Mouse (Mus musculus): Measurements from ENCODE around the gene Zfp628.

Gene Zfp628

DNA sequence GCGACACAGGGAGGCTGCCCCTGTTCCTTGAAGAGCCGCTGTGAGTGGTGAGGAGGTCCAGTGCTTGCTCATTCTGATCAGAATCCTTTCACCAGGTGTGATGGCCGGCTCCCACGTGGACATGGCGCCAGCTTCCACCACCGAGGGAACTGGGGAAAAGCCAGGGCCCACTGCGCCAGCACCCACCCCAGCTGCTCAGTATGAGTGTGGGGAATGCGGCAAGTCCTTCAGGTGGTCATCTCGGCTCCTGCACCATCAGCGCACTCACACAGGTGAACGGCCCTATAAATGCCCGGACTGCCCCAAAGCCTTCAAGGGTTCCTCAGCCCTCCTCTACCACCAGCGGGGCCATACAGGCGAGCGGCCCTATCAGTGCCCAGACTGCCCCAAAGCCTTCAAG is 3.7 kb downstream of the Zfp628 start:
- no peak for DNase-seq (ENCODE audit: low spot score in 2 of 2)

DNA sequence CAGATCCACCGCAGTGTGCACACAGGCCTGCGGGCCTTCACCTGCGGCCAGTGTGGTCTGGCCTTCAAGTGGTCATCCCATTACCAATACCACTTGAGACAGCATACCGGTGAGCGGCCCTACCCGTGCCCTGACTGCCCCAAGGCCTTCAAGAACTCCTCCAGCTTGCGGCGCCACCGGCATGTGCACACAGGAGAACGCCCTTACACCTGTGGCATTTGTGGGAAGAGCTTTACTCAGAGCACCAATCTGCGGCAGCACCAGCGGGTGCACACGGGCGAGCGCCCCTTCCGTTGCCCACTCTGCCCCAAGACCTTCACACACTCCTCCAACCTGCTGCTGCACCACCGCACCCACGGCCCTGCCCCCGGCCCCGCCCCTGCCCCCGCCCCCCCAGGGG is 4.1 kb downstream of the Zfp628 start:
- DNase-seq (ENCODE audit: low spot score in 2 of 2) = no peak

DNA sequence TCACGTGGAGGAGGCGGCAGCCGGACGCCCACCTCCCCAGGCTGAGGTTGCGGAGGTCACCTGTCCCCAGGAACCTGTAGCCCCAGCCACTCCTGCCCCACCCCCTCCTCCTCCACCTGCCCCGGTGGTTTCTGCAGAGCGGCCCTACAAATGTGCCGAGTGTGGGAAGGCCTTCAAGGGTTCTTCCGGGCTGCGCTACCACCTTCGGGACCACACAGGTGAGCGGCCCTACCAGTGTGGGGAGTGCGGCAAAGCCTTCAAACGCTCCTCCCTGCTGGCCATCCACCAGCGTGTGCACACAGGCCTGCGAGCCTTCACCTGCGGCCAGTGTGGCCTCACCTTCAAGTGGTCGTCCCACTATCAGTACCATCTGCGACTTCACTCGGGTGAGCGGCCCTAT is 5.0 kb downstream of the Zfp628 start:
- no peak for DNase-seq (ENCODE audit: low spot score in 2 of 2)

DNA sequence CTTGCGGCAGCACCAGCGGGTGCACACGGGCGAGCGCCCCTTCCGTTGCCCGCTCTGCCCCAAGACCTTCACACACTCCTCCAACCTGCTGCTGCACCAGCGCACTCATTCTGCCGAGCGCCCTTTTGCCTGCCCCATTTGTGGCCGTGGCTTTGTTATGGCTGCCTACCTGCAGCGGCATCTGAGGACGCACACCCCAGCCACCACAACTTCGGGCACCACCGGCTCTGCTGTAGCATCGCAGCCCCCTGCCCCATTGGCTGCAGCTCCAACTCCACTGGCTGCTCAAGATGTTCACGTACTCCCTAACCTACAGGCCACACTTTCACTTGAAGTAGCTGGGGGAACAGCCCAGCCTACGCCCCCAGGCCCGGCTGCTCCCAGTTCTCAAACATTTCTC is 5.5 kb downstream of the Zfp628 start:
- DNase-seq (ENCODE audit: low spot score in 2 of 2) = no peak

DNA sequence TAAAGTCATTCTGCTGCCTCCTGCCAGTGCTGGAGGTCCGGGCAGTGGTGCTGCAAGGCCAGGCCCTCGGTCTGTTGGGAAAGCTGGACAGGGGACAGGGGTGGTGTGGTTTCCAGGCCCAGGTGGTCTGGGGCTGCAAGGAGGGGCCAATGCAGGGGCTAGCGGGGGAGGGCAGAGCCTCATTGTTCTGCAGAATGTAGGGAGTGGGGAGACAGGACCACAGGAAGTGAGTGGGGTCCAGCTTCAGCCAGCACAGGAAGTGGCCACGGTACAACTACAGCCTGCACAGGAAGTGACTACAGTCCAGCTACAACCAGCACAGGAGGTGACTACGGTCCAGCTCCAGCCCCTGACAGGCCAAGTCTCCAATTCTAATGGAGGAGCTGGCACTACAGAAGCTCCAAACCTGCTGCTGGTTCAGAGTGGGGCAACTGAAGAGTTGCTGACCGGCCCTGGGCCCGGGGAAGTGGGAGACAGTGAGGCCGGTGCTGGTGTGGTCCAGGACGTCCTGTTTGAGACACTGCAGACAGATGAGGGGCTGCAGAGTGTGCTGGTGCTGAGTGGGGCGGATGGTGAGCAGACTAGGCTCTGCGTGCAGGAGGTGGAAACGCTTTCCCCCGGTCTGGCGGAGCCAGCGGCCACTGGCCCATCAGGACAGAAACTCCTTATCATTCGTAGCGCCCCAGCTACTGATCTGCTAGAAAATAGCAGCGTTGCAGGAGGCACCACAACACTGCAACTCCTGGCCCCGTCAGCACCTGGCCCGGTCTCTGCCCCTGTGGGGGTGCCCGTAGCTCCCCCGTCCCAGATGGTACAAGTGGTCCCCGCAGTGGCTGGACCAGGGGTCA is 6.2 kb downstream of the Zfp628 start:
- no peak for DNase-seq (ENCODE audit: low spot score in 2 of 2)

DNA sequence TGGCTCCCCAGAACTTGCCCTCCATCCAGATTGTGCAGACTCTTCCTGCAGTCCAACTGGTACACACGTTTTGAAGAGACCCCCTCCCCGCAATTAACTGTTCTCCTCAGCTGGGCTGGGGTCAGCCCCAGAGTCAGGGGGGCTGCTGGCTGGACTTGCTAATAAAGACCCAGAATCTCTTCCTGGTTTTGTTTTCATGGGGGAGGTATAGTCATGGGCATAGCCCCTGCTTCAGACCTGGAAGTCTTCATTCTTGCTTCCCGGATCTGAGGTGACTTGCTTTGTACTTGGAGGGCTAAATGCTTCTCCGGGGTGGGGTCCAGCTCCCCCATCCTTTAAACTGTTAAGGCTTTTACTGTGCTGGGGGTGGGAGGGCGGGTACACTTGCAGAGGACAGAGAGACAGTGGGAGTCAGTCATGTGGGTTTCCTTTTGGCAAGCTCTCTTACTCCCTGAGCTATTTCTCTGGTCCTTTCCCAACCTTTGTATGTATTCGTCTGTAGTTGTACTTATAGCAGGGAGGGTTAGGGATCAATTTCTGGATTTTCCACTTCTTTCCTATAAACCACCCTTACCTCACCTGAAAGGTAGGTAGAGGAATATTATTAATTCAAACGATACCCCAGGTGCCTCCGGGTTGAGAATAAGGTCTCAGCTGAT is 6.9 kb downstream of the Zfp628 start, which contains the start of gene Nat14:
Nat14 (plus strand) TSS at position 205 of the 659 bp plus-strand sequence.
- no peak for DNase-seq (ENCODE audit: low spot score in 2 of 2)

DNA sequence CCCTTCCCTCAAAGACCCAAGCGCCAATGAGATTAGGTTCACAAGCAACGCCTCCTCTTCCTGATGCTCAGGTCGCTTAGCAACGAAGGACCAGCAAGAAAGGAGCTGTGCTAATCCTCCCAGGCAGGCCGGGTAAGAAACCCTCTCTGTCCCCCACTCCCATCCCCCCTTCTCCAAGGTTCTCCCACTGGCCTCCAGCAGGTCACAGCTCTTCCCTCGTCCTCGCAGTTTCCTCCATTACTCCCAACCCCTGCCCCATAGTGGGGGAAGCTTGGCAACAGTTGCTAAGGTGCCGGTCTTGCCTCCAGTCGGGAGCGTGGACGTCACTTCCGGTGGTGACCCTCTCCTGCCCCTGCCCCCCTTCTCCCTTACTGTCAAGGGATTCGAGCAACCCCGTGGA is 7.5 kb downstream of the Zfp628 start:
- no peak for DNase-seq (ENCODE audit: low spot score in 2 of 2)

DNA sequence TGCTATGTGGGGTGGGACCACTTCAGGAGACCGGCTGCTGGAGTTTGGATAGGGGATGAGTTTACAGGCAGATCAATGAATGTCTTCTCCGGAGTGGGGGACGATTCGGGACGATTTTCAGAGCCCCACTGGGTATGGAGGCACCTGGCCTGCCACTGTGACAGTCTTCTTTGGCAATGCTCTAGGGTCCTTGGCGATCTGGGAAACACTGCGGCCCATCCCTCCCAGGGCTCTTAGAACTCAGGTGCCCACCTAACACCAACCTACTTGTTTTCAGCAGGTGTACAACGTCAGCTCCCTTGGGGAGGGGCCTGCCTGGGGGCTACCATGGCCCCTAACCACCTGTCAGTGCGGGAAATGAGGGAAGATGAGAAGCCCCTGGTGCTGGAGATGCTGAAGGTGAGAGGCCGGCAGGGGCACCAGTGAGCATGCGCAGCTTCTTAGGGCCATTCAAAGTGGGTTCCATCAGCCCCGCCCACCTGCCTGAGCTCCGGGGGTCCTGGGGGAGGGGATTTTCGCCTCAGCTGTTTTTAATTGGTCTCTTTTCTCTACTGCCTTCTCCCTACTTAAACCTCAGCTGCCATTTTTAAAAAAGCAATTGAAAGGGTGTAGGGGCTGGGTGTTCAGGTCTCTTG is 8.0 kb downstream of the Zfp628 start:
- DNase-seq (ENCODE audit: low spot score in 2 of 2) = no peak

DNA sequence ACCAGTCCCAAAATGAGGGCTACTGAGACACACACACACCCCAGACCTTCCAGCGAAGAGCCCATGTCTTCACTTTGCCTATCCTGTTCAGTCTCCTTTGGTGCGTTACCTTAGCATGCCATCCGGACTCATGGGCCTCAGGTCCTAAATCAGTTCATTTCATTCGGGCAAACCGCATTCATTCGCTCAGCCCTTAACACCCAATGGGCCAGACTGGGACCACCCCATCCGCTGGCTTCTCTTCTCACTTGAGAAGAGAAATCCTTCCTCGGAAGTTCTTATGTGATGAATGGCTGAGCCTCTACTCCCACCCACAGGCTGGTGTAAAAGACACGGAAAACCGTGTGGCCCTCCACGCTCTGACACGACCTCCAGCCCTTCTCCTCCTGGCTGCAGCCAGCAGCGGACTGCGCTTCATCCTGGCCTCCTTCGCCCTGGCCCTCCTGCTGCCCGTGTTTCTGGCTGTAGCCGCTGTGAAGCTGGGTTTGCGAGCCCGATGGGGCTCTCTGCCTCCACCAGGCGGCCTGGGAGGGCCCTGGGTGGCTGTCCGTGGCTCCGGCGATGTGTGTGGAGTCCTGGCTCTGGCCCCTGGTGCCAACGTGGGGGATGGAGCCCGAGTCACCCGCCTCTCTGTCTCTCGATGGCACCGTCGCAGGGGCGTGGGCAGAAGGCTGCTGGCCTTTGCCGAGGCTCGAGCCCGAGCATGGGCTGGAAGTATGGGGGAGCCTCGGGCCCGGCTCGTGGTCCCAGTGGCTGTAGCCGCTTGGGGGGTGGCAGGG is 8.8 kb downstream of the Zfp628 start:
- DNase-seq (ENCODE audit: low spot score in 2 of 2) = peak in 1 of 2 experiments; percentile 21

DNA sequence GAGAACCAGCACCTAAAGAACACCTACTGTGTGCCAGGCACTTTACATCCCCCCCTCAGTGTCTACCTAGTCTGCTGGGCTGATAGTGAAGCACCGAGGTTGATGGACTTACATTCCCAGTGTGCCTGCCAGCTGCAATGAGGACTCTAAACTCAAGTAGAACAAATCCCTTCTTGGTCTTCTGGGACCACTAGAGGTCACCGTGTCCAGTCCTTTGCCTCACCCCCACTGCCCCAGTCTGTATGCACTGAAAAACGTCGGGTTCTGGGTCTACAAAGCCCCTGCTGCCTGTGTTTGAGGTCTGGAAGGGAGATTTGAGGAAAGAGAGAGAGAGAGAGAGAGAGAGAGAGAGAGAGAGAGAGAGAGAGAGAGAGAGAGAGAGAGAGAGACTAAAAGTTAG is 9.5 kb downstream of the Zfp628 start:
- no peak for DNase-seq (ENCODE audit: low spot score in 2 of 2)

DNA sequence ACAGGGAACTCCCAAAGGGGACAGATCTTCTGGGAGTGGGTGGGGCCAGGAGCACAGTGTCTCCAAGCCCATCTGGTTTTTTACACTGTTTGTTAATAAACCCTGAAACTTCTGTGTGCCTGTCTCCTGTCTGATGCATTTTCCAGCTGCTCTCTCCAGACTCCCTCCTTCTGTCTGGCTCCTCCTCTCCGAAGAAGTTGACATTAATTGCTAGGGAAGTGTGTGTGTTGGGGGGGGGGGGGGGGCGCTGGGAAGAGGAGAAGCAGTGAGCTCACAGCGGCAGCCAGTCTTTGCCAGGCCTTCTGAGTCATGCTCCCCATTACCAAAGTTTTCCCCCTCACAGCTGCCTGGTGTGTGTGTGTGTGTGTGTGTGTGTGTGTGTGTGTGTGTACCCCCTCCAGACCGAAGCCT is 9.9 kb downstream of the Zfp628 start:
- DNase-seq (ENCODE audit: low spot score in 2 of 2) = no peak

DNA sequence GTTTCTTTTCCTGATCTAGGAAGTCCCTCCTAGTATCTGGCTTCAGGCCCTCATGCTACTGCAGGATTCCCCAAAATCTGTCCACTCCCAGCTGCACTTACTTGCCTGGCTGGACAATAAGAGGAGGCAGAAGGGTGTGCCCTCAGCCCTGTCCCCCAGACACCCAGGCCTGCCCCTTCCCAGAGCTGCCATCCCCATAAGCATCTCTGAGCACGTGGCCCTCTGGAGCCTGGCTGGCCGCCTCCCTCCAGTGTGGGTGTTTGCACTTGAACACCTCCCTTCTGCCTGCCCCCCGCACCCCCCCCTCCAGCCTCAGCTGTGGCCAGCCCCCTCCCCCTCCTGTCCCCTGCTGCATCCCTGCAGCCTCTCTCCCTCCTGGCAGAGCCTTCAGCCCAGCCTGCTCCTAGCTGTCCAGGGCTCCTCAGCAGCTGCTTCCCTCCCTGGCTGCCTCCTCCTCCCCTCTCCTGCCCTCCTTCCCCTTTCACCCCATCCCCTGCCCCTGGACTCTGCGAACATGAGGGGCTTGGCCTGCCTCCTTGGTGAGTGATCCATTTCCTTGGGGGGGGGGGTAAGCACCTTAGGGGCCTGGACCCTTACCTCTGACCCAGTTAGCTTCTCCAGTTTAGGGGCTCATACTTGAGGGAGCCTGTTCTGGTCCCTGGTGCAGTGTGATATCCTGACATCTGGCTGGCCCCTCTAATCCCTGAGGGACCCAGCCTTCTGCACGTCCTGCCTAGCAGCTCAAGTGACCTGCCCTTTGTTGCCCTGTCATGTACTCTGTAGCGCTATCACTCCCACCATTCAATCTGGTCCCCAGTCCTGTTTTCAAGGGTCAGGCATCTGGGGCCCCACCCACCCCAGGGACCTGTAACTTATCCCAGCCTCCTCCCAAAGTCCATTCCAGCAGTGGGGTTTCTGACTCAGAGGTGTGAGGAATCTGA is 10.7 kb downstream of the Zfp628 start, which contains the start of gene Ssc5d:
Ssc5d (plus strand) TSS at position 345 of the 941 bp plus-strand sequence.
- DNase-seq (ENCODE audit: low spot score in 2 of 2) = no peak

DNA sequence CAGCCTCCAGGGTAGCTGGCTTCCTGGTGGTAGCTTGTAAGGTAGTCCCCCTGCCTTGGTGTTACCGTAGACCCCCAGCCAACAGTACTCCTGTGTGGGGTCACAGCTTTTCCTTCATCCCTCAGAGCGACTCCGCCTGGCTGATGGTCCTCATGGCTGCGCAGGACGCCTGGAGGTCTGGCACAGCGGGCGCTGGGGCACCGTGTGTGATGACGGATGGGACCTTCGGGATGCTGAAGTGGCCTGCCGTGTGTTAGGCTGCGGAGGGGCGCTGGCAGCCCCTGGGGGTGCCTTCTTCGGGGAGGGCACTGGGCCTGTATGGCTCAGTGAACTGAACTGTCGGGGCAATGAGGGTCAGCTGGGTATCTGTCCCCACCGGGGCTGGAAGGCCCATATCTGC is 11.8 kb downstream of the Zfp628 start:
- DNase-seq (ENCODE audit: low spot score in 2 of 2) = no peak

DNA sequence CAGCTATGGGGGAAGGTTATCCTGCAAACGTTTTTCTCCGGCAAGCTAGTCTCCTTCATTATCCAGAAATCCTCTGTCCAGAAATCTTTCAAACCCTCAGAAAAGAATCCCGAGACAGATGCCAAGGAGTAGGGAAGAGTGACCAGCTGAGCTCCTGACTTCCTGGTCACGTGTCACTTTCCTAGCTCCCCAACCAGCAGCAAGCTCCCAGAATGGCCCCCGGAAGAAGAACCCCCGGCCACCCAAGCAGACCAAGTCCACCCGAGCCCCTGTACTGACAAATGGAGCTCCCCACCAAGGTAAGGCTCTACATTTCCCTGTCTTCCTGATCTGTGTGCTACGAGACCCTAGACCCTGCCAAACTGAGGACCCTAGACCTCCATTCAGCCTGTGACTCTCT is 12.7 kb downstream of the Zfp628 start:
- DNase-seq (ENCODE audit: low spot score in 2 of 2) = no peak

DNA sequence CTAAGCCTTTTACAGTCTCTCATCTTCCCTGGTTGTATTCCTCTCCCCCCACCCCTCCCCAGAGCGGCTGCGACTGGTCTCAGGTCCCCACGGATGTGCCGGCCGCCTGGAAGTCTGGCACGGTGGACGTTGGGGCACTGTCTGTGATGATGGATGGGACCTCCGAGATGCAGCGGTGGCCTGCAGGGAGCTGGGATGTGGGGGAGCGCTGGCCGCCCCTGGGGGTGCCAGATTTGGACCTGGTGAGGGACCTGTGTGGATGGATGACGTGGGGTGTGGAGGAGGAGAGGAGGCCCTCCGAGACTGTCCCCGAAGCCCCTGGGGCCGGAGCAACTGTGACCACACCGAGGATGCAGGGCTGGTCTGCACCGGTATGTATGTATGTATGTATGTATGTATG is 13.3 kb downstream of the Zfp628 start:
- DNase-seq (ENCODE audit: low spot score in 2 of 2) = no peak

DNA sequence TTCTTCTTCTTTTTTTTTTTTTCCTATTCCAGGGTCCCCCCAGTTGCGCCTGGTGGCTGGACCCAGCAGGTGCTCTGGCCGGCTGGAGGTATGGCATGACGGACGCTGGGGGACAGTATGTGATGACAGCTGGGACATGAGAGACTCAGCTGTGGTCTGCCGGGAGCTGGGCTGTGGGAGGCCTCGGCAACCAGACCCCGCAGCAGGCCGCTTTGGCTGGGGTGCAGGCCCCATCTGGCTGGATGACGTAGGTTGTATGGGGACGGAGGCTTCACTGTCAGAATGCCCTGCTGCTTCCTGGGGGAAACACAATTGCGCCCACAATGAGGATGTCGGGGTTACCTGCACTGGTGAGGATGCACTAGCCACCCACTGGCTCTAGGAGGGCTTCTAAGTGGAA is 18.1 kb downstream of the Zfp628 start:
- DNase-seq (ENCODE audit: low spot score in 2 of 2) = no peak

DNA sequence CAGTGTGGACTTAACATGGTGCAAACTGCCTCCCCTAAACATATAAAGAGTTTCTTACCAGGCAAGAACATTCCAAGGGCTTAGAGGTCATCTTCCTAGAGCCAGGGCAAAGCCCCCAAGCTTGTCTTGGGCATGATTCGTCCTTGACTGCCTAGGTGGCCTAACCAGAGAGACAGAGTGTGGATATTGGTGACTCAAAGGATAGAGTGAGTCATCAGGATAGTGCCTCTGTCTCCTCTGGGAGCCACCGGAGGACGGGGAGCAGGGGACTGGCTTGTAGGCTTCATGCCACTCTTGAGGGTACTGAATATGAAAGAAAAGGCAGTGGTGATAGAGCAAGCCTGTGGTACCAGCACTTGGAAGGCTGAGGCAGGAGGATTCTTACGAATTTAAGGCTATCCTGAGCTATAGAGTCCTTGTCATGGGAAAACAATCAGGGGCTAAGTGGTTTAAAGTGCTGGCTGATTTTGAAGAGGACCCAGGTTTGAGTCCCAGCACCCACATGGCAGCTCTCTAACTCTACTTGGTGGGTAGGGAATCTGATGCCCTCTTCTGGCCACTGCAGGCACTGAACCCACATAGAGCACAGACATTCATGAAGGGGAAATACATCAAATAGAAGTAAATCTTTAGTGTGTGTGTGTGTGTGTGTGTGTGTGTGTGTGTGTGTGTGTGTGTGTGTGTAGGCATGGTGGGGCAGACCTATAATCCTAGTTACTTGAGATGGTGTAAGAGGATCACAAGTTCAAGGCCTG is 19.3 kb downstream of the Zfp628 start:
- DNase-seq (ENCODE audit: low spot score in 2 of 2) = no peak

DNA sequence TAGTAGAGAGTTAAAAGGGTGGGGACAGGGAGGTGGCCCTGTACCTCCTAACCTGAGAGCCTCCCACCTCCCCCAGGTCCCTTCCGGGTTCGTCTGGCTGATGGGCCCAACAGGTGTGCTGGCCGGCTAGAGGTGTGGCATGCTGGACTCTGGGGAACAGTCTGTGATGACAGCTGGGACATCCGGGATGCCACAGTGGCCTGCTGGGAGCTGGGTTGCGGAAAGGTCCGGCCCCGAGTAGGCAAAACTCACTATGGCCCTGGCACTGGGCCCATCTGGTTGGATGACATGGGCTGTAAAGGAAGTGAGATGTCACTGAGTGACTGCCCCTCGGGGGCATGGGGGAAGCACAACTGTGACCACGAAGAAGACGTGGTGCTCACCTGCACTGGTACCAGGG is 21.8 kb downstream of the Zfp628 start:
- no peak for DNase-seq (ENCODE audit: low spot score in 2 of 2)

DNA sequence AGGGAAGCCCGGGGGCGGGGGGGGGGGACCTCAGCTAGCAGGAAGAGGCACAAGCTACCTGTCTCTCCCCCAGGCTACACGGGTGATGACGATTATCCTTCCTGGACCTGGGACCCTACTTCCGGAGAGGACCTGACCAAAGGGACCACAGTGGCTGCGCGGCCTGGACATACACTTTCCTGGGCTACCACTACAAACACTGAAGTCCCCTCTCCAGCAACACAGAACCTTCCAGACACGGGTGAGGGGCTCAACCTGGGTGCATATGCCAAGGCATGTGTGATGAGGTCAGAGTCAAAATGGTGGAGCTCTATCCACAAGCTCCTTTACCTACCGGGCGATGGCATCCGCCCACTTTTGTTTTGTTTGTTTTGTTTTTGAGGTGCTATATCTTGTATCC is 22.4 kb downstream of the Zfp628 start:
- no peak for DNase-seq (ENCODE audit: low spot score in 2 of 2)

DNA sequence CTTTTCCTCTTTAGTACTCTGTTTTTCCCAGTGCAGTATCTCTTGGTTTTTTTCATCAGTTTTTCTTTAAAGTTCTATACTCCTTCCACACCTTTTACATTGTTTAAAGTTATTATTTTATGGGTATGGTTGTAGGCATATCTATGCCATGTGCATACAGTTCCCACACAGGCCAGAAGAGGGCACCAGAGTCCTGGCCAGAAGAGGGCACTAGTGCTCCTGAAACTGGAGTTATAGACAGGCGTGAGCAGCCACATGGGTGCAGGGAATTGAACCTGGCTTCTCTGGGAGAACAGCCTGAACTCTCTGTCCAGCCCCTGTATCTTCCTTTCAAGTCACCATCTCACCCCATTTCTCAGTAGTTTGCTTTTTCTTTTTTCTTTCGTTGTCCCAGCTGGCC is 23.4 kb downstream of the Zfp628 start:
- peak; percentile 60 to 72 for DNase-seq (ENCODE audit: low spot score in 2 of 2)
